In the genomic region with DNA sequence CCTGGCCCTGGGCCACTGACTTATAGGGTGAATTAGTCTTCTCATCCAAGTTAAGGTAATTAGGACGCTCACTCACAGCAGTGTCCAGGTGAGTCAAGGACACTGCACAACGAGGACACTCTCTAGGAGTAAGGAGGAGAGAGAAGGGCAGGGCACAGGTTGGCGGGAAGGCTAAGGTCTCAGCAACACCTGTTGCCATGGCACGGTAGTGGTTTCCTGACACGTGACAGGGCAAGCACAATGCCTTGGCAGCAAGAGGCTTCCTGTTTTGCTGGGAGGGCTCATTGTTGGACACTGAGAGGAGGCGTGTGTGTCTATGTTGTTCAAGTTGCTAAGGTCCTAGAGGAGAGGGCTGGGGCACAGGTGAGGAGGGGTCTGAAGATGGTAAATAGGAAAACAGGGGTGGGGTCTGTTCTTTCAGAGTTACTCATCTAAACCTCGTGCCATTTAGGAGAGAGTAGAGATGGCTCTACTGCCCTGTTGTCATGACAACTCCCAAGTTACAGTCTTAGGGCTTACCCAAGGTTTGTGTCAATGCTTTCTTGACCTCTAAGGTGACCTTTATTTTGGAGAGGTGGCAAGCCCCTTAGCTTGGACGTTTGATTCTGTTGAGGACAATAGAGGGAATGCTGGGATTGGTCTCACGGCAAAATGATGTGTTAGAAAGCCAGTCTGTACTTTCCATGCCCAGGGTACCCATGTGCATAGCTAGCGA, we compare ENCODE assay signal across 8 mouse cellular contexts. TPM values are rescaled to one million over a fixed set of nuclear protein-coding genes. Genes with fewer than 3 reads are reported as not detected.
DNase-seq lines count a peak whose midpoint lies in the region.
"Had no signal": no experiment of that assay in that cellular context is flagged by ENCODE, and none has a peak within 500 bp of the region (broad histone marks: within the 10 kb centered on the region; RNA-seq: fewer than 3 reads in every experiment).

No protein-coding gene starts in this region.

- peak; percentile 86 to 88 for DNase-seq in B cell, adult 2 months
- DNase-seq in CD8-positive naive resting alpha-beta T cell, adult 2 months (ENCODE audit: low read depth in 2 of 2, low spot score in 2 of 2): peak; percentile 76 to 78
- DNase-seq in lung, postnatal 10 days: peak; percentile 47
- peak; percentile 88 to 89 for DNase-seq in spleen, postnatal 36 days (ENCODE audit: low spot score in 2 of 2)
- DNase-seq in cerebellum, adult 8-10 months: no peak
- DNase-seq in layer of hippocampus, postnatal 36 days: no peak
- no peak for DNase-seq in cerebellum, postnatal 36 days

RNA-seq across cellular contexts. Expression of gene Ccr7, which starts 8.3 kb away (rescaled TPM):
- not detected for total RNA-seq in layer of hippocampus, postnatal 36 days (2021)
- total RNA-seq: midbrain, postnatal 0 days had no signal

Comparison
In these comparisons a context has a peak if more than half of its experiments do, and no peak if none do; other contexts are left out.
1. DNase-seq: peak in B cell, adult 2 months (2 of 2), CD8-positive naive resting alpha-beta T cell, adult 2 months (2 of 2), lung, postnatal 10 days (single experiment) and spleen, postnatal 36 days (2 of 2); none in cerebellum, adult 8-10 months (single experiment), layer of hippocampus, postnatal 36 days (0 of 2) and cerebellum, postnatal 36 days (0 of 2).